Mouse (Mus musculus) liver, adult 2 months (tissue): ENCODE results near the gene Rpl12.

Experiments used
- CTCF ChIP-seq: fragments of 200-500 bp; IDR thresholded peaks from 2 replicates; pipeline ENCODE4 v1.5.1; 2011; ENCODE audit warnings: low read depth, low read length, control low read depth
- POLR2A ChIP-seq: fragments of 200-500 bp; IDR thresholded peaks from 2 replicates; pipeline ENCODE4 v1.6.1; 2011; ENCODE audit warnings: low read length, control low read depth; ENCODE audit not compliant: insufficient read depth; ENCODE audit errors: extremely low read depth

- TF ChIP-seq POLR2A (no peak), CTCF (no peak)
These were observed 28.9 kb downstream of the Rpl12 start for GRCm38 (mm10) chr2:32990167-32990832.
